Mouse (Mus musculus) liver, embryonic 11.5 days (tissue): ENCODE data around the gene Klf15. TPM values are rescaled to one million over a fixed set of nuclear protein-coding genes. Genes with fewer than 3 reads are reported as not detected.

ENCODE experiments used
- ATAC-seq: fragments of 200-750 bp; cut with Nextera tagmentation; replicated peaks from 2 replicates; pipeline ENCODE4 v1.8.0; 2017; ENCODE audit warnings: moderate number of reproducible peaks, mild to moderate bottlenecking, moderate TSS enrichment, moderate library complexity; ENCODE audit not compliant: low FRiP score
- DNase-seq: peaks from one replicate; pipeline ENCODE4 v3.0.0-alpha.2; 2017; ENCODE audit warnings: low spot score
- H3K27ac ChIP-seq: fragments of 300-500 bp; sonication (generic); 2 replicates; pipeline ENCODE4 v1.5.1; 2014; ENCODE audit warnings: mild to moderate bottlenecking, low read depth, low read length, control low read depth
- H3K27me3 ChIP-seq: fragments of 300-500 bp; sonication (generic); replicated peaks from 2 replicates; pipeline ENCODE4 v1.6.1; 2014; ENCODE audit warnings: low read length, mixed read lengths; ENCODE audit not compliant: control insufficient read depth, insufficient read depth
- H3K36me3 ChIP-seq: fragments of 300-500 bp; sonication (generic); 2 replicates; pipeline ENCODE4 v1.6.1; 2014; ENCODE audit warnings: mild to moderate bottlenecking, low read length, moderate library complexity, mixed read lengths; ENCODE audit not compliant: control insufficient read depth, insufficient read depth
- H3K4me1 ChIP-seq: fragments of 300-500 bp; sonication (generic); replicated peaks from 2 replicates; pipeline ENCODE4 v1.6.1; 2014; ENCODE audit warnings: low read length, mixed read lengths; ENCODE audit not compliant: control insufficient read depth, insufficient read depth
- H3K4me2 ChIP-seq: fragments of 300-500 bp; sonication (generic); 2 replicates; pipeline ENCODE4 v1.6.1; 2014; ENCODE audit warnings: mild to moderate bottlenecking, control low read depth, moderate library complexity
- H3K4me3 ChIP-seq: fragments of 300-500 bp; sonication (generic); 2 replicates; pipeline ENCODE4 v1.5.1; 2014; ENCODE audit warnings: low read depth, low read length, control low read depth
- H3K9ac ChIP-seq: fragments of 300-500 bp; sonication (generic); 2 replicates; pipeline ENCODE4 v1.6.1; 2014; ENCODE audit warnings: low read depth, low read length, control low read depth
- H3K9me3 ChIP-seq: fragments of 300-500 bp; sonication (generic); 2 replicates; pipeline ENCODE4 v1.6.1; 2016; ENCODE audit warnings: low read length, inconsistent platforms, mixed read lengths; ENCODE audit not compliant: control insufficient read depth
- WGBS: fragments of 180-500 bp; shearing (Covaris S2); extraction: QIAGEN DNeasy Blood & Tissue Kit; methylation state at CpG from one replicate; pipeline ENCODE4 v1.1.7; 2014; 5-methylcytosine and 5-hydroxymethylcytosine counted together
- polyA plus RNA-seq: library from polyadenylated mRNA; unstranded; fragments of >200 nt; fragmentation: Nextera tagmentation; extraction: Ambion mirVana; gene quantifications from 2 replicates; pipeline ENCODE4 v1.2.1, GENCODE M21; 2014

The Klf15 gene
- polyA plus RNA-seq, 1 experiment from 2014 or later = 10.6 TPM

DNA sequence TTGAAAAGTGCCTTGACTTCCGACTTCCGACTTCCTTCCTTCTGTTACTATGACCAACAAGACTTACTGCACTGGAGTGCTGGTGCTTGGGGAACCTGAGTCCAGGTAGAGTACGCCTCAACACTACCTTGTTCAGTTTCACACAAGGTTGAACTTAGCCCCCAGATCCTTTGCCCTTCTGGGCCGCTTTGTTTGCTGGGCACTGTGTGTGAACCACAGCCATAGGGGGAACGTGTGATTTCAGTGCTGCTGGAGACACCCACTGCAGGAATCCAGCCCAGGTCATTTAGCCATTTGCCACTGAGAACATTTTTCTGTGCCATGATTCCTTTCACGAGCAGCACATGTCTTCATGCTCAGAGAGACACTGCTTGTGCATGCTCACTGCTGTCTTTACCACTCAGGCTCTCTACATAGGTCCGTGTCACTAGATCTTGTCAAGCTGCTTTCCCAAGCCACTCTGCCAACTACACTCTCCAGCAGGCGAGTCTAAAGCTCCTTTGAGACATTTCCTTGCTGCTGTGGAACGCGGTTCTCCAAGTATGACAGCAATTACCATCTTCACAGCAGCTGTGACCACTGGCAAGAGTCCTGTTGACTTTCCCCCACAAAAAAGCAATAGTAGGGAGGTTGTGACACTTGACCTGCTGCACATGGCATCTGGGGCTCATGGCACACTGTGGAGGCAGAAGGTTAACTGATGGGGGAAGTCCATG, 26.0 kb upstream of the Klf15 start:
- Histone ChIP-seq H3K36me3 (no peaks in the 10 kb centered on the region), H3K9me3 (no peaks in the 10 kb centered on the region), H3K4me2 (no peak overlapping the region), H3K4me3 (no peak overlapping the region), H3K27me3 (no peaks in the 10 kb centered on the region), H3K9ac (no peak overlapping the region), H3K27ac (no peak overlapping the region), H3K4me1 (no peaks in the 10 kb centered on the region)
- DNase-seq (no peak), ATAC-seq (no peak)
- WGBS = 73% methylated on average over 10 of the region's 10 CpGs

DNA sequence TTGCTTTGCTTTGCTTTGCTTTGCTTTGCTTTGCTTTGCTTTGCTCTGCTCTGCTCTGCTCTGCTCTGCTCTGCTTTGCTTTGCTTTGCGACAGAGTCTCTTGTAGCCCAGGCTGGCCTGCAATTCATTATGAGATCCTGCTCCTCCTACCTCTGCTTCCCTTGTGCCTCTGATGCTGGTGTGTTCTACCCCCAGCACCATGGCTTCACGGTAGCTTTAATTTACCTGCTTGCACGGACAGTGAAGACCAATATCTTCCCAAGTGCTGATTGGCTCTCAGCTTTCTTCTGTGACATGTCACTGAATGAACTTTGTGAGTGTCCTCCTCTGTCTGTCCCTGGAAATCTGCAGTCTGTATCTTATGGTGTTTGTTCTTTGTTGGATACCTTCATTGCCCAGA, 25.3 kb upstream of the Klf15 start:
- Histone ChIP-seq H3K4me3 (no peak overlapping the region), H3K27me3 (no peaks in the 10 kb centered on the region), H3K4me1 (no peaks in the 10 kb centered on the region), H3K27ac (no peak overlapping the region), H3K9me3 (no peaks in the 10 kb centered on the region), H3K4me2 (no peak overlapping the region), H3K9ac (no peak overlapping the region), H3K36me3 (no peaks in the 10 kb centered on the region)
- no peak for ATAC-seq
- WGBS = 82% methylated on average over 3 of the region's 3 CpGs
- no peak for DNase-seq

GRCm38 (mm10) chr6:90446883-90447282, 15.5 kb upstream of the Klf15 start:
- no peaks in the 10 kb centered on the region for H3K9me3 ChIP-seq
- WGBS = 56% methylated on average over 4 of the region's 4 CpGs
- H3K9ac ChIP-seq = no peak overlapping the region
- no peak overlapping the region for H3K4me2 ChIP-seq
- H3K4me1 ChIP-seq = no peaks in the 10 kb centered on the region
- no peak for ATAC-seq
- H3K4me3 ChIP-seq = no peak overlapping the region
- no peaks in the 10 kb centered on the region for H3K36me3 ChIP-seq
- no peak for DNase-seq
- H3K27ac ChIP-seq = no peak overlapping the region
- H3K27me3 ChIP-seq = no peaks in the 10 kb centered on the region

GRCm38 (mm10) chr6:90450179-90450578, 12.2 kb upstream of the Klf15 start:
- 24% methylated on average over 7 of the region's 7 CpGs for WGBS
- DNase-seq = no peak

DNA sequence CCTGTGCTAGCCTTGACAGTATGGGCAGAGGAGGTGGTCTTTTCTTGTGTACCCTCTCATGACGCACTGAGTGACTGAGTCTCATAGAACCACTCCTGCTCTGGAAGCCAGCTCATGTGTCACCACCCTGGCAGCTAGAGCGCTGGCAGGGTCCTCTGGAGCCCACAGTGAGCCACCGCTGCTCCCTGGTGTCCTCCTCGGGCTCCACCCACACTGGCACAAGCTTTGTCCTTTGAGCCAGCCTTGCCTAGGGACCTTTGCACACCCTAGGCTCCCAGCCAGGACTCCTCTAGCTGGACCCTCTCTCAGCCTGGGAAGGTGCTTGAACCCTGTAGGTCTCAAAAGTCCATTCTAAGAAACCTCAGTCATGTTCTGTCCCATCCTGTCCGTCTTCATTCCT, 11.7 kb upstream of the Klf15 start:
- Histone ChIP-seq H3K9me3 (no peaks in the 10 kb centered on the region), H3K4me1 (no peaks in the 10 kb centered on the region), H3K27me3 (no peaks in the 10 kb centered on the region), H3K9ac (peak overlapping the region; percentile 20; the same call in 1 of the 2 replicates), H3K4me3 (no peak overlapping the region), H3K36me3 (no peaks in the 10 kb centered on the region), H3K4me2 (no peak overlapping the region), H3K27ac (no peak overlapping the region)
- WGBS = 57% methylated on average over 5 of the region's 5 CpGs
- ATAC-seq (no peak; the same call in 1 of the 2 replicates), DNase-seq (no peak)

More at GRCm38 (mm10) chr6:90450179-90450578, 12.2 kb upstream of the Klf15 start:
- ATAC-seq = no peak
- Histone ChIP-seq H3K9me3 (no peaks in the 10 kb centered on the region), H3K9ac (no peak overlapping the region), H3K27me3 (no peaks in the 10 kb centered on the region), H3K36me3 (no peaks in the 10 kb centered on the region), H3K4me1 (no peaks in the 10 kb centered on the region), H3K4me2 (no peak overlapping the region), H3K4me3 (no peak overlapping the region), H3K27ac (no peak overlapping the region)

DNA sequence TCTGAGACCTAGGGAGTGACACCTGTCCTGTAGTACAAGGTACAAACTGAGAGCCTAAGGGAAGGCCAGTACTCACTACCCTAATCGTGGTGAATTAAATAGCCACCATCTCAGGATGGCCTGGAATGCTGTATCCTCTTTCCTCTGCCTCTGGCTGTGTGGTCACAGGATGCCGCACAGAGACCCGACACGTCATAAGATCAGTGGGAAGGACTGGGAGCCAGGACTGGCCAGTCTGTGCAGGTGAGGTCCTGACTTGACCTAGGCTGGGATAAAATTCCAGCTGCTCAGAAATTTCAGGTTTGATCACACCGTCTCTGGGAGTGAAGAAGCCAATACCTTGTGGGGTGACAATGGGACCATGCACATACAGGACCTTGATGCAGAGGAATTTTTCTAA, 10.9 kb upstream of the Klf15 start:
- H3K4me1 ChIP-seq = no peaks in the 10 kb centered on the region
- no peaks in the 10 kb centered on the region for H3K9me3 ChIP-seq
- H3K36me3 ChIP-seq = no peaks in the 10 kb centered on the region
- H3K4me3 ChIP-seq = no peak overlapping the region
- H3K4me2 ChIP-seq = no peak overlapping the region
- ATAC-seq (no peak), DNase-seq (no peak)
- H3K9ac ChIP-seq = no peak overlapping the region
- no peaks in the 10 kb centered on the region for H3K27me3 ChIP-seq
- WGBS = 84% methylated on average over 5 of the region's 5 CpGs
- no peak overlapping the region for H3K27ac ChIP-seq

DNA sequence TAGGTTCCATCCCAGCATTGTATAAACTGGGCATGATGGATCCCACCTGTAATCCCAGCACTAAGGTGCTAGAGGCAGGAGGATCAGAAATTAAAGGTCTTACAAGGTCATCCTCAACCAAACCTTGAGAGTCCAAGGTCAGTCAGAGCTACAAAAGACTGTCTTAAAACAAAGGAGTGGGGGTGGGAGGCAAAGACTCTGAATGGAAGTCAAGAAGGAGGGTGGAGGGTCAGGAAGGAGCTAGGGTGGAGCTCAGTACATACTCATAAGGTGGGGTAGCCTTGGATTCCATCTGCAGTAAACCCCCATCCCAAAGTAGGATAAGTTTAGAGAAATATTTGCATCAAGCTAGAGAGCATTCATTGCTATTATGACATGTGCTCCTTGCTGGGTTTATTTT, 9.8 kb upstream of the Klf15 start:
- Histone ChIP-seq H3K9me3 (no peaks in the 10 kb centered on the region), H3K4me2 (no peak overlapping the region), H3K9ac (no peak overlapping the region), H3K4me3 (no peak overlapping the region), H3K36me3 (no peaks in the 10 kb centered on the region), H3K27ac (no peak overlapping the region), H3K4me1 (no peaks in the 10 kb centered on the region), H3K27me3 (no peaks in the 10 kb centered on the region)
- DNase-seq (no peak), ATAC-seq (no peak)

DNA sequence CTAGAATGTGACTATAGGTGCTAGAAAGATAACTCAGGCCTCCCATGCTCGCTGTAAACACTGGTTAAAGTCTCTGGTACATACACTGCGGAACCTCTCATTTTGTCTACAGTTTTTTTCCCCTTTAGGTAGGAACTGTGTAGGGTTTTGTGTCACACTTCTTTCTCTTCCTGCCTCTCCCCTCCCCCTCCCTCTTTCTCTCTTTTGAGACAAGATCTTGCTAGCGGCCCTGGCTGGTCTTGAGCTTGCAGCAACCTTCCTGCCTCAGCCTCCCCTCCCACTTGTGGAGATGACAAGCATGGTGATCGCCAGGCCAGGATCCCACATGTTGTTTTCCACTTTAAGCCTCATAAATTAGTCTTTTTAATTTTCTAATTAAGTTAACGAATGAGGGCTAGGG, 8.6 kb upstream of the Klf15 start:
- H3K27me3 ChIP-seq = no peaks in the 10 kb centered on the region
- no peaks in the 10 kb centered on the region for H3K36me3 ChIP-seq
- no peak overlapping the region for H3K4me3 ChIP-seq
- H3K9me3 ChIP-seq = no peaks in the 10 kb centered on the region
- no peak overlapping the region for H3K27ac ChIP-seq
- WGBS = 73% methylated on average over 5 of the region's 5 CpGs
- ATAC-seq (no peak), DNase-seq (no peak)
- no peak overlapping the region for H3K9ac ChIP-seq
- no peak overlapping the region for H3K4me2 ChIP-seq
- no peaks in the 10 kb centered on the region for H3K4me1 ChIP-seq

- Histone ChIP-seq H3K36me3 (no peaks in the 10 kb centered on the region), H3K4me1 (peaks cover 2% of the 10 kb centered on the region; the same call in 1 of the 2 replicates), H3K4me3 (no peak overlapping the region), H3K9ac (no peak overlapping the region), H3K9me3 (no peaks in the 10 kb centered on the region), H3K27me3 (peaks cover 20% of the 10 kb centered on the region), H3K4me2 (no peak overlapping the region), H3K27ac (no peak overlapping the region)
- ATAC-seq = no peak
- 84% methylated on average over 2 of the region's 2 CpGs for WGBS
- DNase-seq = no peak
Measured at GRCm38 (mm10) chr6:90457421-90457820, 5.0 kb upstream of the Klf15 start.
